Mouse (Mus musculus): ENCODE data around the gene Sec14l2. TPM values are rescaled to one million over a fixed set of nuclear protein-coding genes. Genes with fewer than 3 reads are reported as not detected.

Sec14l2 gene
- 0.96 and 6.3 TPM in 2 replicates for polyA plus RNA-seq (2012; ENCODE audit: low replicate concordance)

DNA sequence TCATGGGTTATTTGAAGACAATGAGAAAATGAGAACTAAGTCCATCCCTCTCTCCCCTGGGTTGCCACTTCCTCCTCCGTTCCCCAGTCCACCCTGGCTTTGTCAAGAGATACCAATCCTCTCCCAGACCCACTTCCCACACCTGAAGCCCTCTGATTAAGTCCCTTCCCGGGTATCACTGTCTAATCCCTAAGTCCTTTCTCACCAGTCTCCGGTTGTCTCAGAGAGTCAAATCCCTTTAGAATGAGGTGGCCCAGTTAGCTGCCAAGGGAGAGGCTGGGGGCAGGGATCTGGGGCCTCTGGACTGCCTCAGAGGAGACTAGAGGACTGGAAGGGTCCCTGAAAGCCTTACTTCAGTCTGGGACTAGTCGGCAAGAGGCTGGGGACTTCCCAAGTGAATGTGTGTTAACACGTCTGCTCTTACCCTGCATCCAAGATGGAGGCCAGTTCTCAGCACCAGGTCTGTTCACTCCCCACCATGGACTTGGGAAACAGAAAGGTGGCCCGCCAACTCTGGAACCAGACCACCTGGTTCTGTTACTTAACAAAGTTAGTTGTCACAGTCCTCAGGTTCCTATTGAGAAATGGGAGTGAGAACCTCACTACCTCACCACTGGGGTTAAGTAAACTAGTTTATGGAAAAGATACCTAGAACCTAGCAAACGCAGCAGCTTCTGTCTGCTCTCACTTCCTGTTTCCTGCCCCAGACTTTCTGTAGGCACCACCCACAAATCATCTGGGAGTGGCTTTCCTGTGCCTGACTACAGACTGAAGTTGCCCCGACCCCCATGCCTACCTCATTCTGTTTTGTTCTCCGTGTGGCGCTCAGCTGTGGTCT lies at the start of gene Sec14l2:
Sec14l2 (minus strand) TSS at position 674 of the 838 bp plus-strand sequence.

DNA sequence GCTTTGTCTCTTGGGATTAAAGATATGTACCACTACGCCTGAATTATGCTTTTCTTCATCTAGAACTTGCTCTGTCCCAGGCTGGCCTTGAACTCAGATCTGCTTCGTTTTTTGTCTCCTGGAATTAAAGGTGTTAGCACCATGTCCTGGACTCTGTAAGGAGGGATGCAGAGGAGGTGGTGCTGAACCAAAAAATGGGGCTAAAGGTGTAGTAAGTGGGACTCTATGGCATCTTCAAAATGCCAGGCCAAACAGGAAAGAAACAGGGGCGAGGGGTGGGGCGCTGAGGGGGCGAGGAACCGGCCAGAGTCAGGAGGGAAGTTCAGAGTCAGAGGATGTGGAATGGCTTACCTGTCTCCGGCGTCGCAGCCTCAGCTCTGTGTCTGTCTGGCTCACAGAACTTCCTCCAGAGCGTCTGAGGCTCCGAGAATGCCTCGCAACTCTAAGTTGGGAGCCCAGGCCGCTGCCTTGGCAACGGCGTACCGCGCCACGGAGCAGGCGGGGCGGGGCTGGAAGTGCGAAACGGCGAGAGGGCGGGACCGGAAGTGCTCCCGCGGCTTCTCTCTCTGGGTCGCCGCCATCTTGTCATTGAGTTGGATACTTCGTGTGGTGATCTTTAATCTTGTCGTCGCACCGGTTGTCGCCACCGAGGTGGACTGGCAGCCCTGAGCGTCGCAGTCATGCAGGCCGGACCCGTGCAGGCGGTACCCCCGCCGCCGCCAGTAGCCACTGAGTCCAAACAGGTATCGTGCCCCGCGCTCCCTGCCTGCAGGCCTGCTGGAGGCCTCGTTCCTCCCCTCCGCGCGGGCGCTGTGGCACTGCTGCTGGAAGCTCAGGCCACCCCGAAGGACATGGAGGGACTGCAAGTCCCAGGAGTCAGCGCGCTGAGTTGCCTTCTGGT lies 36.8 kb upstream of the Sec14l2 start, which contains the start of the genes Ccdc157 and Sf3a1:
Ccdc157 (minus strand) TSS at position 486 of the 901 bp plus-strand sequence.
Sf3a1 (plus strand) TSS at position 543 of the 901 bp plus-strand sequence.

DNA sequence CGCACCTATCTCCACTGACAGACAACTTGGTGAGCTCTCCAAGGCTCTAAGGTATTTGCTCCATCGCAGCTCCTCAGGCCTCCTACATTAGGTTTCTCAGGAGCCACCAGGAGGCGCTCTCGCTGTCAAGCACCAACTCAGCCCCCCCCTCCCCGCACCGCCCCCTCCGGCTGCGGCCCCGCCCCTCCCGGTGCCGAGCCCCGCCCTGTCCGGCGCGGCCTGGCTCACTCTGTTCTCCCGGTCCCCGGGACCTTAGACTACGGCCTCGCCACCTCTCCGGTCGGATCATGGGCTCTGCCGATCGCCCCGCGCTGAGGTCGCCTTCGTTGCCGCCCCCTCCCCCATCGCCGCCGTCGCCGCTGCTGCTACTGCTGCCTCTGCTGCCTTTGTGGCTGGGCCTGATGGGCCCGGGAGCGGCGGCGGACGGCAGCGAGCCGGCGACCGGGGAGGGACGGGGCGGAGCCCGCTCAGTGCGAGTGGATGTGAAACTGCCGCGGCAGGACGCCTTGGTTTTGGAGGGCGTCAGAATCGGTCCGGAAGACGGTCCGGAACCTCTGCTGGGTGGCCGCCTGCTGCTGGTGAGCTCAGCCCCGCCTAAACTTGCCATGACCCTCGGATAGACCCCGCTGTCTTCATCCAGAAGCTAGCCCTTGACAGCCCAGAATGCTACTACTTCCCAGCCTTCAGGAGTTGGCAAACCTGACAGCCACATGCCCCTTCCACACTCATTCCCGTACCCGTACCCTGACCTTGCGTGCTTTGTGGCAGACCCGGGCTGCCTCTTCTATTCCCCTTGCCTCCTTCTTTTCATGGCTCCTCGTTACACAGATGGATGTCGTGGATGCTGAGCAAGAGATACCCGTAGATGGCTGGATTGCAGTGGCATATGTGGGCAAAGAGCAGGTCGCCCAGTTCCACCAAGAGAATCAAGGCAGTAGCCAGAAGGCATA lies 12.0 kb upstream of the Sec14l2 start, which contains the start of gene Rnf215:
Rnf215 (plus strand) TSS at position 217 of the 950 bp plus-strand sequence.

DNA sequence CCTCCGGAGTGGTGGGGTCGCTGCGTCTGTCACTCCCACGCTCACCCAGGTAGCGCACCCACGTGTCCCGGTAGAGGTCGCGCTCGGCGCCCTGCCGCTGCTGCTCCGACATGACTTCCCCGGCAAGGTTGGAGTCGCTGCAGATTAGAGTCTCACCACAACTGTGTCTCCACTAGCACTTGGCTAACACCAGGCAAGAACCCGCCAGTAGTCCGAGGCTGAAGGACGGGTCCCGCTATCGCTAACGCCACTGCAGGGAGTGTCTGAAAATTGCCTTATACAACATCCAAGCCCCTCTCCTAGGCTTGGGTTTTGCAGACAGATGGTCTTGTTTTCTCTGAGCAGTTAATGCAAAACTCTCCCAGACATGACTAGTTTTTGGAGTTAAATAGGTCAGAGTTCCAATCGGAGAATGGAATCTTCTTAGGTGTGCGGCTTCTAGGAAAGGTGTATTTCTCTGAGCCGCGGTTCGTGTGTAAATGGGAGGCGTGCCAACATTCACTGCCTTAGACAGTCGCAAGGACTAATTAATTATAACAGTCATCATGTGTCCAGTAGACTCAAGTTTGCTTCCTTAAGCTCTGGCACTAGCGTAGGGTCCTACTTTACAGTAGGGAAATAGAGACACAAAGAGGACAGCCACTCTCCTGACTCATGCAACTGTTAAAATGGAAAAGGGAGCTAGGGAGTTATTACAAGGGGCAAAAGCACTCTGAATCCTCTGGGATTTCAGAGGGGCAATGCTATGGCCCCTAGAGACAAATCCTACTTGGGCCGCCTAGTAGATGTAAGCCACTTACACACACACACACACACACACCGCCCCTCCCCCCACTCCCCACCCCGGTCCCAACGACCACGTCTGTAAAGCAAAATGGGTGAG lies 27.8 kb downstream of the Sec14l2 start, which contains the start of gene Mtfp1:
Mtfp1 (minus strand) TSS at position 275 of the 883 bp plus-strand sequence.

DNA sequence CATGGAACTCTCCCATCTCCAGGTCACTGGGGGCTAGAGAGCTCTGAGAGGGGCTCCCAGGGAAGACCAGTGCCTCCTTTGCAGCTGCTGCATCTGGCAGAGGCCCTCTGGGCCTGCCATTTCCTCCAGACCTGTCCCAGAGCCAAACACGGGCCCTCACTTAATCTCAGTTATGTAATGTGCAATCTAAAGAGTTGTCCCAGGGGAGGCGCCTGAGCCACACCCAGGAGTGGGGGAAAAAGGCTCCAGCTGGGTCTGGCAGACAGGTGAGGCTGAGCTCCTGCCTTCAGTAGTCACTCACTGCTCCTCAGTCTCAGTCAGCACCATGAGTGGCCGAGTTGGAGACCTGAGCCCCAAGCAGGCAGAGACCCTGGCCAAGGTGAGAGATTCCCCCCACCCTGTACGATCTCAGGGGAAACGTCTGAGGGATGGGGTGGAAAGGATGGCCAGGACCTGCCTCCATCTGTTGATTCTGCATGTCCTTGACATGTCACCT lies 58.5 kb downstream of the Sec14l2 start, which contains the start of gene Sec14l3:
Sec14l3 (plus strand) TSS at position 215 of the 496 bp plus-strand sequence.

Other genes with a start within 250 kb of the Sec14l2 start
- gene 4921536K21Rik, start 228.3 kb downstream of the Sec14l2 start, polyA plus RNA-seq (2012; ENCODE audit: low replicate concordance), result 0.04 TPM in 1 of 2 replicates, not detected in the other
- 0.04 and 0.18 TPM in 2 replicates for gene Dusp18, start 228.2 kb downstream of the Sec14l2 start, polyA plus RNA-seq (2012; ENCODE audit: low replicate concordance)
- 3.6 and 10.2 TPM in 2 replicates for gene Slc35e4, start 208.8 kb downstream of the Sec14l2 start, polyA plus RNA-seq (2012; ENCODE audit: low replicate concordance)
- 7.1 and 21.6 TPM in 2 replicates for gene Tcn2, start 191.3 kb downstream of the Sec14l2 start, polyA plus RNA-seq (2012; ENCODE audit: low replicate concordance)
- 10.4 and 33.7 TPM in 2 replicates for gene Pes1, start 159.4 kb downstream of the Sec14l2 start, polyA plus RNA-seq (2012; ENCODE audit: low replicate concordance)
- not detected in 2 replicates for gene 4930556J24Rik, start 146.6 kb downstream of the Sec14l2 start, polyA plus RNA-seq (2012; ENCODE audit: low replicate concordance)
- not detected in 2 replicates for gene Gal3st1, start 139.8 kb downstream of the Sec14l2 start, polyA plus RNA-seq (2012; ENCODE audit: low replicate concordance)
- gene Sec14l4, start 92.0 kb downstream of the Sec14l2 start, polyA plus RNA-seq (2012; ENCODE audit: low replicate concordance), result not detected in 2 replicates
- not detected in 2 replicates for gene Sec14l3, start 58.6 kb downstream of the Sec14l2 start, polyA plus RNA-seq (2012; ENCODE audit: low replicate concordance)
- 2.3 and 4.6 TPM in 2 replicates for gene Mtfp1, start 28.0 kb downstream of the Sec14l2 start, polyA plus RNA-seq (2012; ENCODE audit: low replicate concordance)
- 26.9 and 39.5 TPM in 2 replicates for gene Rnf215, start 11.8 kb upstream of the Sec14l2 start, polyA plus RNA-seq (2012; ENCODE audit: low replicate concordance)
- 3.5 and 5.0 TPM in 2 replicates for gene Ccdc157, start 36.9 kb upstream of the Sec14l2 start, polyA plus RNA-seq (2012; ENCODE audit: low replicate concordance)
- gene Sf3a1, start 36.9 kb upstream of the Sec14l2 start, polyA plus RNA-seq (2012; ENCODE audit: low replicate concordance), result 34.5 and 66.6 TPM in 2 replicates
- 43.9 and 56.0 TPM in 2 replicates for gene Tbc1d10a, start 63.4 kb upstream of the Sec14l2 start, polyA plus RNA-seq (2012; ENCODE audit: low replicate concordance)
- 4.4 and 7.2 TPM in 2 replicates for gene Castor1, start 94.8 kb upstream of the Sec14l2 start, polyA plus RNA-seq (2012; ENCODE audit: low replicate concordance)
- 7.6 and 18.1 TPM in 2 replicates for gene Osm, start 113.0 kb upstream of the Sec14l2 start, polyA plus RNA-seq (2012; ENCODE audit: low replicate concordance)
- gene Lif, start 134.1 kb upstream of the Sec14l2 start, polyA plus RNA-seq (2012; ENCODE audit: low replicate concordance), result 0.54 and 0.73 TPM in 2 replicates